Mouse (Mus musculus) ES-Bruce4 (cell line): ENCODE measurements around the gene Cabp4. TPM values are rescaled to one million over a fixed set of nuclear protein-coding genes. Genes with fewer than 3 reads are reported as not detected.

Experiments used
- H3K27ac ChIP-seq: 2 replicates; pipeline ENCODE4 v1.5.1; 2012; ENCODE audit warnings: low read length, inconsistent platforms; ENCODE audit not compliant: insufficient read depth
- H3K27me3 ChIP-seq: 2 replicates; pipeline ENCODE4 v1.6.1; 2012; ENCODE audit warnings: mild to moderate bottlenecking, low read length, inconsistent platforms; ENCODE audit not compliant: control insufficient read depth, poor library complexity, insufficient read depth, severe bottlenecking
- H3K36me3 ChIP-seq: 2 replicates; pipeline ENCODE4 v1.6.1; 2012; ENCODE audit warnings: inconsistent platforms, mild to moderate bottlenecking, low read length, moderate library complexity; ENCODE audit not compliant: control insufficient read depth, poor library complexity, insufficient read depth, severe bottlenecking
- H3K4me1 ChIP-seq: one replicate; pipeline ENCODE4 v1.8.1; 2011; ENCODE audit warnings: low read length; ENCODE audit not compliant: control insufficient read depth, insufficient read depth
- H3K4me3 ChIP-seq: 2 replicates; pipeline ENCODE4 v1.5.1; 2011; ENCODE audit warnings: low read depth, mild to moderate bottlenecking, low read length
- H3K9ac ChIP-seq: 2 replicates; pipeline ENCODE4 v1.6.1; 2012; ENCODE audit warnings: low read depth, mild to moderate bottlenecking, inconsistent platforms; ENCODE audit not compliant: poor library complexity, severe bottlenecking
- H3K9me3 ChIP-seq: replicated peaks from 2 replicates; pipeline ENCODE4 v1.6.1; 2012; ENCODE audit warnings: mild to moderate bottlenecking, low read length, inconsistent platforms; ENCODE audit not compliant: control insufficient read depth, poor library complexity, insufficient read depth, severe bottlenecking
- CTCF ChIP-seq: IDR thresholded peaks from one replicate; pipeline ENCODE4 v1.8.1; 2011; ENCODE audit warnings: low read depth, low read length
- EP300 ChIP-seq: IDR thresholded peaks from 2 replicates; pipeline ENCODE4 v1.6.1; 2011; ENCODE audit warnings: low read depth, low read length; ENCODE audit not compliant: insufficient read depth
- POLR2A ChIP-seq: IDR thresholded peaks from one replicate; pipeline ENCODE4 v1.8.1; 2011; ENCODE audit warnings: low read length; ENCODE audit not compliant: insufficient read depth
- polyA plus RNA-seq: library from polyadenylated mRNA; stranded (reverse); fragments of >200 nt; gene quantifications from 2 replicates; pipeline ENCODE4 v1.2.4, GENCODE M21; 2011; ENCODE audit warnings: low read depth; ENCODE audit not compliant: missing spikeins, insufficient read depth, insufficient read length

Gene Cabp4
- polyA plus RNA-seq, 1 experiment, result not detected

DNA sequence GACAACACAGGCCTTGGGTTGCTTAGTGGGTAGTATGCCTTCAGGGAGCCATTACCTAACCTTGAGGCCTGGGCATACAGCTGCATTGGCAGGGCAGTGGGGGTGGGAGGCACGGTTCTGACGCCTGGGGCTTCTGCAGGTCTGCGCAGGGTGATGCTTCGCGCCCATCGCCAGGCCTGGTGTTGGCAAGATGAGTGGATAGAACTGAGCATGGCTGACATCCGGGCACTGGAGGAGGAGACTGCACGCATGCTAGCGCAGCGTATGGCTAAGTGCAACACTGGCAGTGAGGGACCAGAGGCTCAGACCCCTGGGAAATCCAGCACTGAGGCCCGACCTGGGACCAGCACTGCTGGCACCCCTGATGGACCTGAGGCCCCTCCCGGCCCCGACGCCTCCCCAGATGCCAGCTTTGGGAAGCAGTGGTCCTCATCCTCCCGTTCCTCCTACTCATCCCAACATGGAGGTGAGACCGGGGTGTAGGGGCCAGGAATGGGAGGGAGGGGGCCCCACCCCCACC lies 39.1 kb downstream of the Cabp4 start:
- H3K27me3 ChIP-seq, result no peaks in the 10 kb centered on the region
- H3K27ac ChIP-seq, result no peak overlapping the region
- no peaks in the 10 kb centered on the region for H3K36me3 ChIP-seq
- no peaks in the 10 kb centered on the region for H3K4me1 ChIP-seq
- no peak for TF ChIP-seq EP300
- H3K4me3 ChIP-seq, result no peak overlapping the region
- H3K9ac ChIP-seq, result no peak overlapping the region
- H3K9me3 ChIP-seq, result no peaks in the 10 kb centered on the region

DNA sequence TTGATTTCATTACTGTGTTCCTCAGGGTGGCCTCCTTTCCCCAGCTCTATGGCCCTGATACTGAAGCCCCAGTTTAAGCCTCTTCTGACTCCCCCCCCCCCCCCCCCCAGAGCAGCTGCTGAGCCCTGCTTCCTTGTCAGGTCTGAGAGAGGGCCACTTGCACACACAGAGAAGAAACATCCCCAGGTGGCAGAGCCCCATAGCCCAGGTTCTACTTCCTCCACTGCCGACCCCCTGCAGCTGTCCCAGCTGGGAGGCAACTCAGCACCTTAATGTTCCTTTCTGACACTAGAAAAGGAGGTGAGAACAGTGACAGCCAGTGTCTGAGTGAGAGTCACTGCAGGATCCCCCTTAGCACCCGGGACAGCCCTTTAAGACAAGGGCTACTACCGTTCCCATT lies 40.0 kb downstream of the Cabp4 start:
- Histone ChIP-seq H3K27ac (no peak overlapping the region), H3K36me3 (no peaks in the 10 kb centered on the region), H3K9ac (no peak overlapping the region), H3K9me3 (no peaks in the 10 kb centered on the region), H3K4me3 (no peak overlapping the region), H3K4me1 (no peaks in the 10 kb centered on the region), H3K27me3 (no peaks in the 10 kb centered on the region)
- TF ChIP-seq EP300, result no peak
- no peak for TF ChIP-seq CTCF
- TF ChIP-seq POLR2A, result no peak

DNA sequence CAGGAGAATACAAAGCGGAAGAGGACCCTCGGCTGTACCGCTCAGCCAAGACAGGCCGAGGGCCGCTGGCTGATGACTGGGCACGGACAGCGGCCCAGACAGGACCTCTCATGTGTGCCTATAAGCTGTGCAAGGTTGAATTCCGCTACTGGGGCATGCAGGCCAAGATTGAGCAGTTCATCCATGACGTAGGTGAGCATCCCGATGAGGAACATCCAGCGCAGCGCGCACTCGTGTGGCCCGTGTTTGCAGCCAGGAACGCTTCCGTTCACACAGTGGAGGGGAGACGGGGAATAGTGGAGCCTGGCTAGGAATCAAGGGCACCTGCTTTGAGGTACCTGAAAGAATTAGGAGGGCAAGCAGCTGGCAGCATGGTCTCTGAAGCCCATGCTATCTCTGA lies 40.5 kb downstream of the Cabp4 start:
- no peak overlapping the region for H3K9ac ChIP-seq
- TF ChIP-seq CTCF (no peak), POLR2A (no peak), EP300 (no peak)
- H3K27me3 ChIP-seq, result no peaks in the 10 kb centered on the region
- H3K27ac ChIP-seq, result no peak overlapping the region
- no peaks in the 10 kb centered on the region for H3K9me3 ChIP-seq
- H3K36me3 ChIP-seq, result no peaks in the 10 kb centered on the region
- H3K4me3 ChIP-seq, result no peak overlapping the region
- H3K4me1 ChIP-seq, result peaks cover 2% of the 10 kb centered on the region

DNA sequence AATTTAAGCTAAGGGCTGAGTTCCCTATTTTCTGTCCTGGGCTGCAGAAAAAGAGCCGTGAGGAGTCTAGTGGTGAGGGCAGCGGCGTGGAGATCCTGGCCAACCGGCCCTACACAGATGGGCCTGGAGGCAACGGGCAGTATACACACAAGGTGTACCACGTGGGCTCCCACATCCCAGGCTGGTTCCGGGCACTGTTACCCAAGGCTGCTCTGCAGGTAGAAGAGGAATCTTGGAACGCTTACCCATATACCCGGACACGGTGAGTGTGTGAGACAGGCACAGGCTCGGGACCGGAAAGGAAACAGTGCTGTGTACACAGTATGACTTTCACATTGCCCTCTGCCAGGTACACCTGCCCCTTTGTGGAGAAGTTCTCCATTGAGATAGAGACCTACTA lies 41.2 kb downstream of the Cabp4 start:
- Histone ChIP-seq H3K4me1 (peaks cover 2% of the 10 kb centered on the region), H3K9ac (no peak overlapping the region), H3K9me3 (no peaks in the 10 kb centered on the region), H3K4me3 (no peak overlapping the region), H3K27ac (no peak overlapping the region), H3K36me3 (no peaks in the 10 kb centered on the region), H3K27me3 (no peaks in the 10 kb centered on the region)
- TF ChIP-seq POLR2A (no peak), EP300 (no peak), CTCF (no peak)

DNA sequence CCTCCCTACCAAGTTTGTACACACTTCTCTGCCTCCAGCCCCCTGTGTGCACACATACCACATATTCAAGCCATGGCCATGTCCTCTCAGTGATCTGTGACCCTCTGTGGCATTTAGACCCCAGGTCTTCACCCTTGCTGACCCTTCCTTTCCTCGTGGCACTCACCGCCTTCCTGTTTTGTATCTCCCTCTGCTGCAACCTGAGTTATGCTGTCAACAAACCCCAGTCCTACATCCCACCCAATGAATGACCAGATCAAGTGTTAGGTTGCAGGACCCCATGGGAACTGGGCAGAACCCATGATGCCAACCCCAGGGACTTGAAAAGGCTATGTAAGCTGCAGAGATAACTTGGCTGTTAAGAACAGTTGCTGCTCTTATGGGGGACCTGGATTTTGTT lies 41.8 kb downstream of the Cabp4 start:
- H3K4me3 ChIP-seq, result no peak overlapping the region
- H3K4me1 ChIP-seq, result peaks cover 2% of the 10 kb centered on the region
- TF ChIP-seq POLR2A, result no peak
- TF ChIP-seq EP300, result no peak
- no peak for TF ChIP-seq CTCF
- no peak overlapping the region for H3K27ac ChIP-seq
- H3K36me3 ChIP-seq, result no peaks in the 10 kb centered on the region
- H3K9ac ChIP-seq, result no peak overlapping the region
- H3K9me3 ChIP-seq, result no peaks in the 10 kb centered on the region
- no peaks in the 10 kb centered on the region for H3K27me3 ChIP-seq

DNA sequence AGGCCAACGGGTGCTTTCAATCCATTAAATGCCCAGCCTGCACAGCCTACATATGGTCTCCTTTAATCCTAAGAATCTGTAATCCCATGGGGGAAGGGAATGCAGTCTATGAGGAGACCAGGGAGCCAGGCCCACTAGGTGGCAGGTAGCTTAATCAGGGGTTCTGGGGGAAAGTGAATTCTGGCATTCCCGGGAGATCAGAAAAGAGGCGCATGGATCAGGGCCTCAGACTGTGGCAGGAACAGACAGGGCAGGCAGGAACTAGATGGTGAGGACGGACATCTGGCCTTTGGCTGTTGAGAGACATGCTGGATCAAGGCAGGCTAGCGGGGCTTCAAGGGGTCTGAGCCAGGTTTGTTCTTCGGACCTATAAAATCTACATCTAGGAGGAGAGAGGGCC lies 42.4 kb downstream of the Cabp4 start:
- no peaks in the 10 kb centered on the region for H3K27me3 ChIP-seq
- H3K36me3 ChIP-seq, result no peaks in the 10 kb centered on the region
- H3K9me3 ChIP-seq, result no peaks in the 10 kb centered on the region
- H3K27ac ChIP-seq, result no peak overlapping the region
- no peak overlapping the region; the same call in 1 of the 2 replicates for H3K4me3 ChIP-seq
- TF ChIP-seq POLR2A (no peak), CTCF (no peak), EP300 (no peak)
- H3K9ac ChIP-seq, result no peak overlapping the region
- H3K4me1 ChIP-seq, result peaks cover 2% of the 10 kb centered on the region
